Mouse (Mus musculus): ENCODE results near the gene Cfap70.

Cfap70 gene

GRCm38 (mm10) chr14:20451765-20452331 lies at the start of gene Cfap70:
TSS of gene Cfap70 (minus strand) at chr14:20452226.
- DNase-seq (ENCODE audit: low spot score), result peak; percentile 35

- DNase-seq (ENCODE audit: low spot score), result no peak
Measured at GRCm38 (mm10) chr14:20499982-20500381, 48.0 kb upstream of the Cfap70 start.

GRCm38 (mm10) chr14:20496603-20497002 lies 44.6 kb upstream of the Cfap70 start, which contains the start of gene Mss51:
TSS of gene Mss51 (minus strand) at chr14:20496901.
- no peak for DNase-seq (ENCODE audit: low spot score)

- no peak for DNase-seq (ENCODE audit: low spot score)
Measured at GRCm38 (mm10) chr14:20486031-20486430, 34.0 kb upstream of the Cfap70 start.

GRCm38 (mm10) chr14:20482051-20482751 lies 30.2 kb upstream of the Cfap70 start:
- DNase-seq (ENCODE audit: low spot score), result no peak

GRCm38 (mm10) chr14:20481211-20481610 lies 29.2 kb upstream of the Cfap70 start:
- no peak for DNase-seq (ENCODE audit: low spot score)

GRCm38 (mm10) chr14:20480195-20480579 lies 28.2 kb upstream of the Cfap70 start:
- no peak for DNase-seq (ENCODE audit: low spot score)

GRCm38 (mm10) chr14:20479291-20480194 lies 27.5 kb upstream of the Cfap70 start, which contains the start of gene Anxa7:
TSS of gene Anxa7 (minus strand) at chr14:20480133.
- peak; percentile 59 for DNase-seq (ENCODE audit: low spot score)

- DNase-seq (ENCODE audit: low spot score), result no peak
Measured at GRCm38 (mm10) chr14:20478801-20479200, 26.8 kb upstream of the Cfap70 start.

GRCm38 (mm10) chr14:20478385-20478784 lies 26.4 kb upstream of the Cfap70 start:
- no peak for DNase-seq (ENCODE audit: low spot score)

GRCm38 (mm10) chr14:20477261-20478025 lies 25.4 kb upstream of the Cfap70 start:
- no peak for DNase-seq (ENCODE audit: low spot score)

- no peak for DNase-seq (ENCODE audit: low spot score)
Measured at GRCm38 (mm10) chr14:20460216-20460615, 8.2 kb upstream of the Cfap70 start.

- DNase-seq (ENCODE audit: low spot score), result no peak
Measured at GRCm38 (mm10) chr14:20458378-20458777, 6.4 kb upstream of the Cfap70 start.

GRCm38 (mm10) chr14:20452929-20453328 lies 903 bp upstream of the Cfap70 start:
- no peak for DNase-seq (ENCODE audit: low spot score)

GRCm38 (mm10) chr14:20451302-20451701 lies 724 bp downstream of the Cfap70 start:
- DNase-seq (ENCODE audit: low spot score), result no peak

- no peak for DNase-seq (ENCODE audit: low spot score)
Measured at GRCm38 (mm10) chr14:20447209-20447608, 4.8 kb downstream of the Cfap70 start.

- DNase-seq (ENCODE audit: low spot score), result no peak
Measured at GRCm38 (mm10) chr14:20442252-20442651, 9.8 kb downstream of the Cfap70 start.

GRCm38 (mm10) chr14:20436976-20437375 lies 15.1 kb downstream of the Cfap70 start:
- DNase-seq (ENCODE audit: low spot score), result no peak

GRCm38 (mm10) chr14:20432420-20432819 lies 19.6 kb downstream of the Cfap70 start:
- DNase-seq (ENCODE audit: low spot score), result no peak

GRCm38 (mm10) chr14:20431726-20432125 lies 20.3 kb downstream of the Cfap70 start:
- DNase-seq (ENCODE audit: low spot score), result no peak

GRCm38 (mm10) chr14:20429833-20430232 lies 22.2 kb downstream of the Cfap70 start:
- no peak for DNase-seq (ENCODE audit: low spot score)

- no peak for DNase-seq (ENCODE audit: low spot score)
Measured at GRCm38 (mm10) chr14:20428593-20428992, 23.4 kb downstream of the Cfap70 start.

All from left cerebral cortex, adult 11 months (tissue).